Mouse (Mus musculus) lung, postnatal 14 days (tissue): ENCODE results near the gene Il9.
A peak's percentile ranks its signal among the peaks of the same experiment; 100 is the strongest.

Experiments
- DNase-seq: peaks from one replicate; pipeline ENCODE4 v3.0.0; 2021

Il9 gene

GRCm38 (mm10) chr13:56471211-56471610 is 10.8 kb downstream of the Il9 start:
- DNase-seq, result no peak

DNA sequence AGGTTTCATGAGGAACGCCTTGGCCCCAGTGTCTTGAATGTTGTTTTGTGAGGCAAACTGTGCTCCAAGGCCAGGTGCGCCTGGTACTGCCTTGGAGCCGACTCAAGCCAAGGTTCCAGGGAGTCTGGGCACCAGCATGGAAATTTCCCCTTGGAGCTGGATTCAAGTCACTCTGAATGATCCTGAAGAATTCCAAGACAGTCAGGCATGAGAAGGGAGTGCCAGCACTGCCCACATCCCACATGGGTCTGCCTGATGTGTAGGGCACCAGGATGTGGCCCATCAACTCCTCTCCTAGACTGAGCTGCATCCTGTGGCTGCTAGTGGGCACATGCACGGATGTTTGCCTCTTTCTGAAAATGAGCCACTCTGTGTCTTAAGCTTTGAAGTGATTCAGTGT is 13.5 kb downstream of the Il9 start:
- no peak for DNase-seq

DNA sequence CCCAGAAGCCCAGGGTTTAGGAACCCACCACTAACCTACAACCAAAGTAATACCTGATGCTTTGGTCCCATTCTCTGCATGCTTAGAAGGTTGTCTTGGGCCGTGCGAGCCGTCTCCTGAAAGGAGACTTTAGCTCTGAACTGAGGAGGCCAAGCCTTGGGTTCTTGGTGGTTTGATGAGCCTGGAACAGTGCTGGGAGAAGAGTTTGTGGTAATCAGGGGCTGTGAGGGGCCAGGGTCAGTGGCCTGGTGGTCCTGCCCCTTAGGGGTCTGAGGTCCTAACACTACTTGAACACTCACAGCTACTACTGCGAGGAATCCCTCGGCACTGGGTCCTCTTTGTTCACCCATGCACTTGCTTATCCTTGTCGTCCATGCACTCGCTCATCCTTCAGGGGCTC is 14.3 kb downstream of the Il9 start:
- DNase-seq, result no peak

DNA sequence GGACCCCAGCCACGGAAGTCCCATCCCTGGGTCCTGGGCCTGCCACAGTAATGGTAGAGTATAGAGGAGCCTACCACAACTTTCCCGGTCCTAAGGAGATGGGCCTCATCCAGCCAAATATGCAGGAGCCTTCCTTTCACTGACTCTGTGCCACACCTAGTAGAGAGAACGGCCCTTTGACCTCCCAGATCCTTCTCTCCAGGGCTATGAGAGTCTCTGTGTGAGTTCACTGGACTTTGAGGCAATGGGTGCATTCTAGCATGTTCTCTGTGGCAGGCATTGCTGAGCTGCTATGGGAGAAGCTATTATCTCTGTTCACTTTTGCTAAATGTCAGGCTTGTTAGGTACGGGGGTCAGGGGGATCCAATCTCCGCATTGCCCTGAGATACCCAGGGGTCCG is 18.3 kb downstream of the Il9 start:
- DNase-seq, result no peak

GRCm38 (mm10) chr13:56463261-56463660 is 18.8 kb downstream of the Il9 start:
- no peak for DNase-seq

- DNase-seq, result no peak
Measured at GRCm38 (mm10) chr13:56462791-56463190, 19.3 kb downstream of the Il9 start.

DNA sequence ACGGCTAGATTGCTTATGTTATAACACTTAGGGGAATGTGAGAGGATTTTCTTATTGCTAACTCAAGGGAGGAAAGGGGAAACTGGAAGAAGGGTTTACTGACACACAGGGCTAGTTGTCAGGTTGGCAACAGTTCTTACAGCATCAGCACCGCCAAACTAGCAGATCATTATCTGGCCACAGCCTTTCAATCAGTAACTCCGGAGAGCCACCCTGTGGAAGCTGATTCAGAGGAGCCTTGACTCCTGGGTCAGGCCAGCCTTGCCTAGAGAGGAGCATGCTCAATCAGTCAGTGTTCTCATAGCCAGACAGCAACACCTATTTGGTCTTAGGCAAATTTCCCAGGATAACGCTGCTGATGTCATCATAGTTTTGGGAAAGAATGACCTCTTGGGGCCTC is 20.6 kb downstream of the Il9 start:
- DNase-seq, result no peak

DNA sequence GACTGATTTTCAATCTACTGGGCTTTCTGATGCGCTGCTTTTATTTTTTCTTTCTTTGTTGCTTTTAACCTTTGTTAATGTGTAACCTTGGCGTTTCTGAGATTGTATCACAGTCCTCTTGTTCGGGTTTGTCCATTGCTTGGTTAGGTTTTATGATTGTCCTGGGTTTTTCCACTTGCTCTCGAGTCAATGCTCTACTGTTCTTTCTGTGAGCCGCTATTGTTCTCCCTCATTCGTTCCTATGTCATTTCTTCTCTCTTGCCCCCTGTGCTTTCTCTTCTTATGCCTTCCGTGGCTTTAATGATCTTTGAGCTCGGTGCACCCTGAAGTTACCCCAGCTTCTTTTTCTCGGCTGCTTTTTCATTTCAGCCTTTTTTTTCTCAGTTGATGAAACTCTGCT is 24.0 kb downstream of the Il9 start:
- DNase-seq, result no peak

DNA sequence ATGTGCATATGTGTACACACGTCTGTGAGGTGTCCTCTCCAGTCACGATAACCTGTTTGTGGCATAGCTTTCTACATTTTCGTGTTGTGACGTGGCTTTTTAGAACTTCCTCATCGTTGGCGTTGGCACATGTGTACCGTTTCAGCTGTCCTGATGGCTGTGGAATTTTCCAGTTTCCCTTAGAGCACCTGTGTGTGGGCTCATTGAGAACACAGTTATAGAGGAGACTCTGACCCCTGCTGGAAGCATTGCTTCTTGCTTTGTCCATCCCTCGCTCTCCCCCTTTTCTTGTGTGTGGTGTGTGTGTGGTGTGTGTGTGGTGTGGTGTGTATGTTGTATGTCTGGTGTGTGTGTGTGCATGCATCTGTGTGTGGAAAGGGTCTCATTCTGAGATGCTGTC is 32.0 kb downstream of the Il9 start:
- DNase-seq, result no peak

DNA sequence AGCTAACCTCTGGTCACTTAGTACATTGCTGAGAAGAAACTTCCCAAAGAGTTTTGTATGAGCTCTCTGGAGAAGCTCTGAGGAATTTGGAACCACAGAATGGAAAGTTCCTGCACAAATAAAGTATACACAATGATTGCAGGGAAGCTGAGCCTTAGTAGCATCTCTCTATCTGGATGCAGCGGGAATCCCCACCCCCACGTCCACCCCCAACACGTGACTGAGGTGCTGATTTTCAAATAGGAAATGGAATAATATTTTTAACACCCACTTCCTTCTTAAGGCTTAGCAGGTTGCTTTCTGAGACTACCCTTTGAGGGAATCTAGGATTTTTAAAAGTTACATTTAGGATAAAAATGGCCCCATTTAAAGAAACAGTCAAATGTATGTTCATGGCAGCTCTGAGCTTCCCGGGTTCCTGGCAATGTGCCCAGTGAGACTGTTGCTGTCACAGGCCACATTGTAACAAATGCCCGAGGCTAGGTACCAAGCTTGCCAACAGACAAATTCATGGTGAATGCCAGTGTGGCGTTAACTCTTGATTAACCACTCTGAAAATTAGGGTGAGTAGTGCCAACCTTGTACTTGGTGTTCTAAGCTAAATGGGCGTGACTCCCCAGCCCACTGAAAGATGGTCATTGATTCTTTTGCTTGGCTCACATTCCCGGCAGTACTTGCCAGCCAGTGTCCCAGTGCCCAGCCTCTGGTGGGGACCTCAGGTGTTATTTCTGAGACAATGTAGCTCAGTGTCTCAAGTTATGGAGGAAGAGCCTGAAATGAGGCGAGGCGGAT is 32.6 kb downstream of the Il9 start:
- DNase-seq, result no peak

DNA sequence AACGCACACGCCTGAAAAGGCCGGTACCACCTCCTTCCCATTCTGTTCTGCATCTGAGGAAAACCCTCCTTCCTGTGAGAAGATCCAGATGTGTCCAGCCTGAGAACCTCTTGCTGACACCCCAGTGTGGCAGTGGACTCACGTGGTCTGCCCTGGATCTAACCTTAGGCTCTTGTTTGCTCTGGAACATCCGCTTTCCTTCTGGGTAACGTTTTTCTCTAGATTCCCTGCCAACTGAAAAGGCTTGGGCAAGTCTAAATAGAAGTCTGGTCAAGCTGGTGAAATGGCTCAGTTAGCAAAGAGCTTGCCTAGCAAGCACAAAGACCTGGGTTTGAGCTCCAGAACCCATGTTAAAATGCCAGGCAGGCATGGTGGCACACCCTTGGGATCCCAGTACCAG is 37.0 kb downstream of the Il9 start:
- DNase-seq, result no peak

DNA sequence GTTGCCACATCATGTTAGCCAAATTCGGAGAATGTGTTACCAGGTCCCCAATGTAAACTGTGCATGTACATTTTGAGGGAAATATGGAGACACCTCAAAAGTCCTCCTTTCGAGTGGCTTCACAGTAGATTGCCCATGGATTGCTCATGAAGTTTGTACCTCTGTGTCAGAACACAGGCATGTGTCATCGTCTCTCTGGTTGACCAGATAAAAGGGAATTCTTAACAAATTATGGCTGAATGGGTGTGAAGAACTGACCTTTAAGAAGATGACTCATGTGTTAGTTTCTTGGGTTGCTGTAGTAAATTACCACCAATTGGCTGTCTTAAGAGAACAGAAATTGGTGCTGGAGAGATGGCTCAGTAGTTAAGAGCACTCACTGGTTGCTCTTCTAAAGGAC is 37.9 kb downstream of the Il9 start:
- DNase-seq, result no peak

- DNase-seq, result no peak
Measured at GRCm38 (mm10) chr13:56443411-56443810, 38.6 kb downstream of the Il9 start.

- DNase-seq, result peak; percentile 33
Measured at GRCm38 (mm10) chr13:56438211-56439075, 43.6 kb downstream of the Il9 start, which contains the start of gene Slc25a48. Gene Slc25a48 (plus strand): TSS chr13:56438355.

DNA sequence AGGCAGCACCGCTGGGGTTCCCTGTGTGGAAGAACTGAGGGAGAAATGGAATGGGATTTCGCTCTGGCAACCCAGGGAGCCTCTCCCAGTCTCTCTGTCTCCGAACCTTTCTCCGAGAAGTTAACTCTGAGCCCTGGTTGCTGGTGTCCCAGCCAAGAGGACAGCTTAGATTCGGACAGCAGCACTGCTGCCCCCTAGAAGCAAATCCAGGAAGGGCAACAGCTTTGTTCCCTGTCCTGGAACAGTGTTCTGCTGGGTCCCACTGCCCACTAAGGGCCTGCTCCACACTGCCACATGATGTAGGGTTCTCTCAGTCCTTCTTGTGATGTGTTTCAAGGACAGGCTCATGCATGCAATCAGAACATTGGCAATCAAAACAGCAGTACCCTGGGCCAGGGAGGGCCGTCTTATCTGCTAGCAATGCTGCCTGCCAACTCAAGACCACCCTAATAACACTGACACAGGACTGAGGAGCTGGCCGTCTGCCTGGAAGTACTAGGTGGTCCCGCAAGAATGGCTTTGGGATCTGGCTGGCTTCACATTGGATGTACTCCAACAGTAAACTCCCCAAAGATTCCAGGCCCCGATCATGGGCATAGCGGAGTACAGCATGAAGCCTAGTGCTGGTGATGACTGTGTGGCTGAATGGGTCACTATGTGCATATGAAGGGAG is 46.3 kb downstream of the Il9 start:
- DNase-seq, result no peak

- DNase-seq, result peak; percentile 29
Measured at GRCm38 (mm10) chr13:56434311-56434751, 47.7 kb downstream of the Il9 start.

DNA sequence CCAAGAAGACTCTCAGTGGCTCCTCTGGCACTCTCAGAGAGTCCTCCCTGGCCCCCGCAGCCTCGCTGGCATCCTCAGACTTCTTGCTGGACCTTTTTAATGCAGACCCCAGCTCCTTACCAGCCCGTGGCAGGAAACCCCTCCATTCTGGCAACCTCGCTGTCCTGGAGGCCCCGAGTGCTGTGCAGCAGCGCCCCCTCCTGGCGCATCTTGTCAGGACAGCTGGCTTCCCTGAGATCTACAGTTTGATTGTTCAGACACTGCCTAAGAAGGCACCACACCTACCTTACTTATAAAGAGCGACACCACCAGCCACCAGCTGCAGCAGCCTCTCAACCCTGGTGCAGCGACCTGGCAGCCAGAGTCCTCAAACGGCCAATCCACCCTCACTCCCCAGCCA is 48.6 kb downstream of the Il9 start:
- DNase-seq, result peak; percentile 61

DNA sequence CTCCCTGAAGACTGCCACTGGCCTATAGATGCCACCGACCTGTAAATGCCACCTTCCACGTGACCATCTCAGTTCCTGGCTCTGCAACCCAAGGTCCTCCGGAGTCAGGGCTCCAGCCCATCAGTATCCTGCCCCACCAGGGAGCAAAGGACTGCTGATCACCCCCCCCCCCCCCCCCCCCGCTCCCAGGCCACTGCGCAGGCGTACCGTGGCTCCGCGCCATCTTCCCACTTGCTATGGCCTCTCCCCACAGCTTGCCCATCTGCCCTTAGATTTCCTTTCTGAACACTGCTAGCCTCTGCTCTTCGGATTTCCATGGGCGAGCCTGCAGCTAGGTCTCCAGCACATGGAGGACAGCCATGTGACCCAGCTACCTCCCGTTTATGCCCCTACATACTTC is 49.5 kb downstream of the Il9 start:
- no peak for DNase-seq
